Mouse (Mus musculus): Measurements from ENCODE around the gene Nlrc5.
A peak's percentile ranks its signal among the peaks of the same experiment; 100 is the strongest.

GRCm38 (mm10) chr8:94387027-94387684, 47.0 kb upstream of the Nlrc5 start:
- TF ChIP-seq POLR2A (IDR thresholded peaks at IDR 0.05; ENCODE audit: borderline replicate concordance, extremely low read depth, low read depth, low read length), result peak; percentile 63
- TF ChIP-seq CTCF (IDR thresholded peaks at IDR 0.05; ENCODE audit: insufficient read depth, low read length), result no peak
